Mouse (Mus musculus) stomach, embryonic 15.5 days (tissue): ENCODE measurements around the gene Hint1. TPM values are rescaled to one million over a fixed set of nuclear protein-coding genes. Genes with fewer than 3 reads are reported as not detected.
A peak's percentile ranks its signal among the peaks of the same experiment; 100 is the strongest.
"Not testable (repeated sequence)": the region's sequence is repeated elsewhere in the genome, so short reads cannot be mapped to it uniquely, and the experiment has no call there.

Experiments
- ATAC-seq: fragments of 200-750 bp; cut with Nextera tagmentation; 2 replicates; pipeline ENCODE4 v1.8.0; 2017; ENCODE audit warnings: low read depth, moderate number of reproducible peaks, moderate TSS enrichment; ENCODE audit not compliant: insufficient read depth, low FRiP score
- H3K27ac ChIP-seq: fragments of 300-500 bp; sonication (generic); 2 replicates; pipeline ENCODE4 v1.5.1; 2015; ENCODE audit warnings: mild to moderate bottlenecking, inconsistent platforms
- H3K27me3 ChIP-seq: fragments of 300-500 bp; sonication (generic); replicated peaks from 2 replicates; pipeline ENCODE4 v1.6.1; 2015; ENCODE audit warnings: inconsistent platforms
- H3K36me3 ChIP-seq: fragments of 300-500 bp; sonication (generic); 2 replicates; pipeline ENCODE4 v1.6.1; 2015; ENCODE audit warnings: inconsistent platforms
- H3K4me1 ChIP-seq: fragments of 300-500 bp; sonication (generic); 2 replicates; pipeline ENCODE4 v1.6.1; 2015; ENCODE audit warnings: inconsistent platforms
- H3K4me2 ChIP-seq: fragments of 300-500 bp; sonication (generic); 2 replicates; pipeline ENCODE4 v1.6.1; 2015; ENCODE audit warnings: mild to moderate bottlenecking, inconsistent platforms
- H3K4me3 ChIP-seq: fragments of 300-500 bp; sonication (generic); replicated peaks from 2 replicates; pipeline ENCODE4 v1.5.1; 2015; ENCODE audit warnings: inconsistent platforms
- H3K9ac ChIP-seq: fragments of 300-500 bp; sonication (generic); 2 replicates; pipeline ENCODE4 v1.6.1; 2015; ENCODE audit warnings: inconsistent platforms
- H3K9me3 ChIP-seq: fragments of 300-500 bp; sonication (generic); 2 replicates; pipeline ENCODE4 v1.6.1; 2016; ENCODE audit warnings: inconsistent platforms
- WGBS: fragments of 180-500 bp; shearing (Covaris S2); methylation state at CpG from one replicate; pipeline ENCODE4 v1.1.7; 2015; 5-methylcytosine and 5-hydroxymethylcytosine counted together
- polyA plus RNA-seq: library from polyadenylated mRNA; unstranded; fragments of >200 nt; fragmentation: Nextera tagmentation; extraction: Ambion mirVana; gene quantifications from 2 replicates; pipeline ENCODE4 v1.2.1, GENCODE M21; 2015

Gene Hint1
- polyA plus RNA-seq, 1 experiment from 2014 or later = 602 TPM

DNA sequence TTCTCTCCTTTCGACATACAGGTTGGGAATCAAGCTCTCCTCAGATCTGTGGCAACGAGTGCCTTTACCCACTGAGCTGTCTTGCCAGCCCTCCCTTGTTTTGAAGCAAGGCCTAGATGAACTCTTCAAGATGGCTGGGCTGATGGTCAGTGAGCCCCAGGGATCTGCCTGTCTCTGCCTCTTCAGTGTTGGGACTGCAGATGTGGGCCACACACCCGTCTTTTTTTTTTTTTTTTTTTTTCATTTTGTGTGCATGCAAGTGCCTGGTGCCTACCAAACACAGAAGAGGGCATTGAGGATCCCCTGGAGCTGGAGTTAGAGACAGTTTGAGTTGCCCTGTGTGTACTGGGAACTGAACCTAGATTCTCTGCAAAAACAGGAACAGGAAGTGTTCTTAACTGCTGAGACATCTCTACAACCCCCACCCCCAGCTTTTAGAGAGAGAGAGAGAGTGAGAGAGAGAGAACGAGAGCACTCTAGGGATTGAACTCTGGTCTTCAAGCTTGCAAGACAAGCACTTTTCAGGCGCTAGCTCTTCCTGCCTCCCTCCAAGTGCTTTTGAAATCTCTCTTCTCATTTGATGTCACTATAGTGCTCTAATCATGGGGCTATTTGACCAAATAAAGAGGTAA is 18.1 kb downstream of the Hint1 start:
- 72% methylated on average over 5 of the region's 5 CpGs for WGBS
- no peak overlapping the region for H3K9ac ChIP-seq
- H3K36me3 ChIP-seq = no peaks in the 10 kb centered on the region
- H3K9me3 ChIP-seq = no peaks in the 10 kb centered on the region
- H3K27ac ChIP-seq = peak overlapping the region; percentile 54
- no peaks in the 10 kb centered on the region for H3K27me3 ChIP-seq
- no peak overlapping the region for H3K4me3 ChIP-seq
- no peak overlapping the region for H3K4me2 ChIP-seq
- no peak for ATAC-seq
- H3K4me1 ChIP-seq = peaks cover 13% of the 10 kb centered on the region

DNA sequence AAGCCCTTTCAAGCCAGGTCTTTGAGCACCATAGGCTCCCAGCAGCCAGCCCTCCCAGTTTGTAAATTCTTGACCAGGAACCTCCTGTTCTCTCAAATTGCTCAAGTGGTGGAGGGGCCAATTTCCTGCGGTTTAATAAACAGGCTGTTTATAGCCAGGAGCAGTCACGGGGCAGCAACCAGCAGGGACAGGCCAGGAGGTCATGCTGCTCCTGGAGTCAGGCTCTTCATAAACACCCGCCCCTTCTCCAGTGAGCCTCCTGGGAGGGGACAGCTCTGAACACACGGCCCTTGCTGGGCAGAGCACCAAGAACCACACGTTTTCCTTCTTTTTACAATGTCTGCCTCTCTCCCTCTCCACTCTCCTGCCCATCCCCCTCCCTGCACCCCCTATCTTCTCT is 18.8 kb downstream of the Hint1 start:
- peaks cover 13% of the 10 kb centered on the region for H3K4me1 ChIP-seq
- no peaks in the 10 kb centered on the region for H3K9me3 ChIP-seq
- 11% methylated on average over 5 of the region's 5 CpGs for WGBS
- H3K27ac ChIP-seq = peak overlapping the region; percentile 54
- H3K27me3 ChIP-seq = no peaks in the 10 kb centered on the region
- no peak overlapping the region for H3K4me2 ChIP-seq
- no peak overlapping the region for H3K9ac ChIP-seq
- peak; percentile 52; the same call in 1 of the 2 replicates for ATAC-seq
- H3K4me3 ChIP-seq = no peak overlapping the region
- H3K36me3 ChIP-seq = no peaks in the 10 kb centered on the region

DNA sequence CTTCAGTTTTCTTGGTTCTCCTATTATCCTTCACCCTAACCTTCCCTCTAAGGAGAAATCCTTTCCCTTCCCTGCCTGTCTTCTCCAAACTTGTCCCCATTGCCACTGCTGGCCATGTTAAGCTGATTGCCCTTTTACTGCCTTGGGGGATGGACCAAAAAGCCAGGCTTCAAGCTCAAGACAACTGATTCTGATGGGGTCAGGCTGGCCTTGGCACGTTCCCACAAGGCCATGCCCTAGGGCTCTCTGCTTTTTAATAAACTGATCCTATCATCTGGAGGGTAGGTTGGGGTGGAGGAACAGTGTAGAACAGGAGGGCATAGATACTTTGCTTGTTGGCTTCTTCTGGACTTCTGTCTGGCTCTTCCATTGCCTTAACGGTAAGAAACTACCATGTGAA is 19.2 kb downstream of the Hint1 start:
- Histone ChIP-seq H3K36me3 (no peaks in the 10 kb centered on the region), H3K9ac (no peak overlapping the region), H3K4me1 (peaks cover 13% of the 10 kb centered on the region), H3K27me3 (no peaks in the 10 kb centered on the region), H3K9me3 (no peaks in the 10 kb centered on the region), H3K4me2 (no peak overlapping the region), H3K27ac (no peak overlapping the region), H3K4me3 (no peak overlapping the region)
- no peak for ATAC-seq
- WGBS = 85% methylated on average over 2 of the region's 2 CpGs

DNA sequence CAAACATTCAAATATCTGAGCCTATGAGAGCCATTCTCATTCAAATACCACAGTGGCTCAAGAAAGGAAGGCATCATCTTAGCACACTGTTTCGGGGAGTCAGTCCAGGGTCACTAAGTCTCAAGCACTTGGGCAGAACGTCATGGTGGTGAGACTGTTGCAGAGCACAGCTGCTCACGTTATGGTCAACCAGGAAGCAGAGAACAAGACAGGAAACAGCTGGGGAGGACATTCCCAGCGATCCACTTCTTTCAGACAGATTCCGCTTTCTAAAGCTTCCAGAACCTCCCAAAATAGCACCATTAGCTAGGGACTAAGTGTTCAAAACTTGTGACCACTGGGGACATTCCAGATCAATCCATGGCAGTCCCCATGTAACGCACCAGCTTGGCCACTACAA is 21.7 kb downstream of the Hint1 start:
- H3K27ac ChIP-seq = no peak overlapping the region
- ATAC-seq = no peak
- H3K4me2 ChIP-seq = no peak overlapping the region
- no peaks in the 10 kb centered on the region for H3K9me3 ChIP-seq
- peaks cover 10% of the 10 kb centered on the region for H3K4me1 ChIP-seq
- H3K36me3 ChIP-seq = no peaks in the 10 kb centered on the region
- no peak overlapping the region for H3K9ac ChIP-seq
- no peak overlapping the region for H3K4me3 ChIP-seq
- 62% methylated on average over 6 of the region's 6 CpGs for WGBS
- H3K27me3 ChIP-seq = no peaks in the 10 kb centered on the region

DNA sequence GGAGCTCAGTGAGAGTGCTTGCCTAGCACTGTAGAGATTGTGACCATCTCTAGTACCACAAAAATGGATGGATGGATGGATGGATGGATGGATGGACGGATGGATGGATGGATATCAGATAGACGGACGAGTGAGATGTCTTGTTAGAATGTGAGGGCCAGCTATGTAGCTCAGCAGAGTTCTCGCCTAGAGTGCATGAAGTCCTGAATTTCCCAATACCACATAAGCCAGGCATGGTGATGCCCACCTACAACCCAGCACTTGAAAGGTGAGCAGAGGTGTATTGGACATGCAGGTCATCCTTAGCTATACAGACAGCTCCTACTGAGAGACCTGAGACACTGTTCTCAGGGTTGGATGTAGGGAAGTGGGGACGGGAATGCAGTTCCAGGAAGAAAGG is 25.2 kb downstream of the Hint1 start:
- Histone ChIP-seq H3K27ac (no peak overlapping the region), H3K9ac (no peak overlapping the region), H3K27me3 (no peaks in the 10 kb centered on the region), H3K4me1 (no peaks in the 10 kb centered on the region), H3K36me3 (no peaks in the 10 kb centered on the region), H3K9me3 (no peaks in the 10 kb centered on the region), H3K4me3 (no peak overlapping the region), H3K4me2 (no peak overlapping the region)
- ATAC-seq = no peak
- 82% methylated on average over 5 of the region's 5 CpGs for WGBS

DNA sequence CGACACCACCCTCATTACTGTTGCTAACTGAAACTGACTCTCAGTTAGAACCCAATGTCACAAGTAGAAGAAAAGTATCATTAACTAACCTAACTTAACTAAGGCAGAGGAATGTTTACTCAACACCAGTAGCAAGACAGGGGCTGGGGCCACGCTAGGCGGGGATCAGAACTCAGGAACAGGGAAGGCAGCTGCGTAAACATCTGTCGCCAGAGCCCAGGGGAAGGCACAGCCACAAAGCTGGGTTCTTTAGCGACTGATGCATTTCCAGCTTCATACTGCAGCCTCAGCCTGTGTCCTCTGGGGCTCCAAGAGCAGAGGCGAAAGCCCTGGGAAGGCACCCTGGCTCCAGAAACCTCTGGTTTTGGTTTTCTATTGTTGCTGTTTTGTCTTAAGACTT is 25.9 kb downstream of the Hint1 start:
- no peak overlapping the region for H3K9ac ChIP-seq
- no peak overlapping the region for H3K4me2 ChIP-seq
- no peaks in the 10 kb centered on the region for H3K9me3 ChIP-seq
- no peak for ATAC-seq
- no peaks in the 10 kb centered on the region for H3K27me3 ChIP-seq
- WGBS = 44% methylated on average over 7 of the region's 7 CpGs
- no peak overlapping the region for H3K4me3 ChIP-seq
- no peak overlapping the region for H3K27ac ChIP-seq
- no peaks in the 10 kb centered on the region for H3K4me1 ChIP-seq
- H3K36me3 ChIP-seq = no peaks in the 10 kb centered on the region

DNA sequence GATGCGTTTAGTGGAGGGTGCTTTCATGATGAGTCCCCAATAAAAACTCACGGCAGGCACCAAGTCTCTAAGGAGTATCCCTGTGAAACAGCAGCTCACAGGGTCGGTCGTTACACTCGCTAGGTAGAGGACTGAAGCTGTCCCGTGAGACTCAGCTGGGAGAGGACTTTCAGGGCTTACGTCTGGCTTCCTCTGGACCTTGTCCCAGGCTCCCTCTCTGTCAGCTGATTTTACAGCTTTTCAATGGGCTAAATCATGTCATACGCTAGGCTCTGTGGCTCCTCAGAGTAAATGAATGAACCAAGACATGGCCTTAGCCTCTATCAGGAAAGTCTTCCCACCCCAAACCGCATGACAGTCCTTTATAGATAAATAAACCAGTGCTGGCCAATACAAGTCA is 28.4 kb downstream of the Hint1 start:
- 56% methylated on average over 9 of the region's 9 CpGs for WGBS
- Histone ChIP-seq H3K27me3 (no peaks in the 10 kb centered on the region), H3K9me3 (no peaks in the 10 kb centered on the region), H3K4me3 (no peak overlapping the region), H3K27ac (no peak overlapping the region), H3K36me3 (no peaks in the 10 kb centered on the region), H3K4me2 (no peak overlapping the region), H3K4me1 (no peaks in the 10 kb centered on the region), H3K9ac (no peak overlapping the region)
- ATAC-seq = no peak

DNA sequence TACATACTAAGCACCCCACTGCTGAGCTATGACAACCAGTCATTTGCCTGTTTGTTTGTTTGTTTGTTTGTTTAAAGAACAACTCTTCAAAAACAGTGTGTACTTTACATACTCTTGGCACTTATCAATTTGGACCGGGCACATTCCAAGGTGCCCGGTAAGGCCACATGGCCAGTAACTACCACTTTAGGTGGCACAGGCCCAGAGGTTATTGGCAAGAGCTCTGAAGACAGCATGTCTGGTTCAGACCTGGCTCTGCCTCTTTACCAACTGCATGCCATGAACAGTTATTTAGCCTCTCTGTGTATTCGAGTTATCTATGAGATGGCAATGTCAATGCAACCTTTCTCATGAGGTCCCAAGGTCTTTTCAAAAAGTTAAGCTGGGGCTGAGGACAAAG is 30.5 kb downstream of the Hint1 start:
- not testable (repeated sequence) for H3K9me3 ChIP-seq, H3K27me3 ChIP-seq, H3K4me2 ChIP-seq, H3K4me1 ChIP-seq, H3K4me3 ChIP-seq, H3K36me3 ChIP-seq, H3K9ac ChIP-seq, ATAC-seq, H3K27ac ChIP-seq
- WGBS = 86% methylated on average over 3 of the region's 3 CpGs

DNA sequence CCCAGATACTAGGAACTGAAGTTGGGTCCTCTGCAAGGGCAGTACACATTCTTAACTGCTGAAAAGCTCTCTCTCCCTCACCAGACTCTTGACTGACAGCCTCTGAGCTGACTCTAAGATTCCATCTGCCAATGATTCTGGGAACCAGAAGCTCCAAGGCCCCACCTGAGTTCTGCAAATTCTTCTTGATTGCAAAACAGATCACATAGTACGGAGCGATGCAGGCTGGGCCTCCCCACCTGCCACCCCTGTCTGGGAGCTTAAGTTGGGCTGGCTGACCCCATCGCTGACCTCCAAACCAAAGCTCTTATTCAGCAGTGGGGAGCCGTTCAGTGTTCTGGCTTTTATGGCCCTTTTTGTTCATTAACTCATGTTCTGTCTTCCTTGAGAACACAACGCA is 31.3 kb downstream of the Hint1 start:
- Histone ChIP-seq H3K27me3 (no peaks in the 10 kb centered on the region), H3K36me3 (no peaks in the 10 kb centered on the region), H3K9ac (no peak overlapping the region), H3K4me3 (no peak overlapping the region), H3K4me1 (no peaks in the 10 kb centered on the region), H3K27ac (no peak overlapping the region), H3K9me3 (no peaks in the 10 kb centered on the region), H3K4me2 (no peak overlapping the region)
- WGBS = 56% methylated on average over 5 of the region's 5 CpGs
- ATAC-seq = no peak

DNA sequence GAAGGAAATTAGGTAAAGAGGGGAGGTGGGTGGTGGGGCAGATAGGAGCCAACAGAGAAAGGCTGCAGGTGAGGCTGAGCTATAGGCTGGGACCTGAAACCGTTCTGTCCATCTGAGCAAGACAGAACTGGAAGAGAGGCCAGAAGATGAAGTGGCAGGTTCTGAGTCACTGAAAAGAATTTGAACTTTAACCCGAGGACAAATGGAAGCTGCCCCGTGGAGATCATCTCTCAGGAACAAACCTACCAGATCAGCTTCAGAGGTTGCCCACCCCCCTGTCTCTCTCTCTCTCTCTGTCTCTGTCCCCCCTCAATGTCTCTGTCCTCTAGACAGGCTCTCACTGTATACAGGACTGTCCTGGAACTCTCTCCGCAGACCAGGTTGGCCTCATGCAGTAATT is 33.5 kb downstream of the Hint1 start:
- no peak overlapping the region for H3K9ac ChIP-seq
- no peaks in the 10 kb centered on the region for H3K9me3 ChIP-seq
- no peak overlapping the region for H3K27ac ChIP-seq
- ATAC-seq = no peak
- no peaks in the 10 kb centered on the region for H3K36me3 ChIP-seq
- H3K4me3 ChIP-seq = no peak overlapping the region
- no peaks in the 10 kb centered on the region for H3K27me3 ChIP-seq
- H3K4me1 ChIP-seq = peaks cover 13% of the 10 kb centered on the region; the same call in 1 of the 2 replicates
- 63% methylated on average over 4 of the region's 4 CpGs for WGBS
- H3K4me2 ChIP-seq = no peak overlapping the region

DNA sequence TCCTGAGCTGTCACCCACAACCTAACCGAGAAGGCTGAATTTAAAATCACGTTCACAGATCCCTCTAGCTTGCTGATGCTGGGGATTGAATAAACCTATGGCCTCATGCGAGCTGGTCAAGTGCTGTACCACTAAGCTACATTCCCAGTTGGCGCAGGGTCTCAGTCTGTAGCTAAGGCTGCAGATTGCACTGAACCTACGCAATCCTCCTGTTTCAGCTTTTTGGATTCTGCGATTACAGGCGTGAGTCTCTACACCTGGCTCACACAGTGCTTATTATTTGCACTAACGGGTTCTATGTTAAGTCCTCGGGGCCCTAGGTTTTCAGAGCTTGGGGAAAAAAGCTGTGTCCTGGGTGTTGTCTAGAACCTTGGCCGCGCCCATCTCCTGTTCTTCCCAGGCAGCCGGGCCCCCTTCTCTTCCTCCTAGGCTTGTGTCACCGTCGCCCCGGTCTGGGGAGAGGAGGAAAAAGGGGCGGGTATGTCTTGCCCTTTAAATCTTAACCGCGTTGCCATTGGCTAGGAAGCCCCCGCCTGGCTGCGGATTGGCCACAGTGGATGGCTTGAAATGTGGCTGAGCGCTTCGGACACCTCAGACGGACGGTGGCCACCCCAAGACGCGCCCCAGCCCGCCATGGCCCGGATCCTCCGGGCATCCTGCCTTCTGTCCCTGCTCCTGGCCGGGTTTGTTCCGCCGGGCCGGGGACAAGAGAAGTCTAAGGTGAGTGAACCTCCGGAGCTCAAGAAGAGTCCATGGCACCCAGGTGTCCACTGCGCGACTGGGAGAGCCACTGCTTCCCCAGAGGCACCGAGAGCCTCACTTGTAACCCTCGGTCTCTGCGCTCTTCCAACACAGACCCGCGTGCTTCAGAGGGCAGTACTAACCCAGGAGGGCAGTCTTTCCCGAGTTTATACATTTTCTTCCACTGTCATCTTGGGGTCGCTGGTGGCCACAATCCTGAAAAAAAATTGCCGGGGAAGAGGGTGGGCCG is 36.4 kb downstream of the Hint1 start, which contains the start of gene Gpx3:
Gpx3 (plus strand) TSS at position 121 of the 991 bp plus-strand sequence.
- Histone ChIP-seq H3K4me3 (peak within 1 kb of the TSS; percentile 53), H3K4me2 (peak within 1 kb of the TSS; percentile 85), H3K9me3 (no peaks in the 10 kb centered on the region), H3K9ac (peak within 1 kb of the TSS; percentile 13; the same call in 1 of the 2 replicates), H3K4me1 (peaks cover 13% of the 10 kb centered on the region; the same call in 1 of the 2 replicates), H3K36me3 (no peaks in the 10 kb centered on the region), H3K27ac (no peak within 1 kb of the TSS), H3K27me3 (no peaks in the 10 kb centered on the region)
- 13% methylated on average over 42 of the region's 45 CpGs for WGBS
- ATAC-seq = peak; percentile 80

DNA sequence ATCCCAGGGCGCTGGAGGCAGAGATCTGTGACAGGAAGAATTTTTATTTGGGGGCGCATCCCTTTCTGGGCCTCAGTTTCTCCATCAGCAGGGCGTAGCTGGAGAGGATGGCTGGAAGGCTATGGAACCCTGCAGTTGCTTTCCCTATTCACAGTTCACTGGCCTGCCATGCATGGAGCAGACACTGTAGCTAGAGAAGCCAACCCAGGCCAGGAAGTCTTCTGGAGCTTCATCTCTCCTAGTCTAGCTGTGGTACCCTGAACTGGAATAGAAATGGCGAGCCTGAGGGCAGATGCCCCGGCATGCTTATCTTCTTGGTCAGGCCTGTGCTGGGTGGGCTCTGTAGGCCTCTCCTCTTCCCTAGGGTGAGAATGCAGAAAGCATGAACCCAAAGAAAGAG is 37.2 kb downstream of the Hint1 start:
- Histone ChIP-seq H3K4me1 (peaks cover 13% of the 10 kb centered on the region; the same call in 1 of the 2 replicates), H3K4me2 (peak overlapping the region; percentile 85), H3K9ac (no peak overlapping the region), H3K27me3 (no peaks in the 10 kb centered on the region), H3K4me3 (peak overlapping the region; percentile 53), H3K9me3 (no peaks in the 10 kb centered on the region), H3K27ac (no peak overlapping the region), H3K36me3 (no peaks in the 10 kb centered on the region)
- ATAC-seq = no peak
- 60% methylated on average over 5 of the region's 5 CpGs for WGBS
